Mouse (Mus musculus) hindbrain, embryonic 14.5 days (tissue): ENCODE results near the gene Mcub. TPM values are rescaled to one million over a fixed set of nuclear protein-coding genes. Genes with fewer than 3 reads are reported as not detected.

Experiments
- polyA plus RNA-seq: library from polyadenylated mRNA; unstranded; fragments of >200 nt; fragmentation: Nextera tagmentation; extraction: Ambion mirVana; gene quantifications from 2 replicates; pipeline ENCODE4 v1.2.1, GENCODE M21; 2014

Gene Mcub
- polyA plus RNA-seq, 1 experiment from 2014 or later, result 5.4 TPM

Other genes starting within 250 kb of the Mcub start
- gene Egf, start 214.9 kb downstream of the Mcub start, polyA plus RNA-seq, result 2.2 and 2.9 TPM in 2 replicates
- not detected in 2 replicates for gene Lrit3, start 166.2 kb downstream of the Mcub start, polyA plus RNA-seq
- 0.13 TPM in 1 of 2 replicates, not detected in the other for gene Rrh, start 147.6 kb downstream of the Mcub start, polyA plus RNA-seq
- 18.7 and 20.9 TPM in 2 replicates for gene Gar1, start 138.8 kb downstream of the Mcub start, polyA plus RNA-seq
- 0.56 and 0.97 TPM in 2 replicates for gene Cfi, start 134.3 kb downstream of the Mcub start, polyA plus RNA-seq
- 38.4 and 47.0 TPM in 2 replicates for gene Pla2g12a, start 91.6 kb downstream of the Mcub start, polyA plus RNA-seq
- gene Casp6, start 68.8 kb downstream of the Mcub start, polyA plus RNA-seq, result 25.0 and 25.3 TPM in 2 replicates
- 35.0 and 38.5 TPM in 2 replicates for gene Sec24b, start 91.3 kb upstream of the Mcub start, polyA plus RNA-seq
- 6.3 and 8.1 TPM in 2 replicates for gene Col25a1, start 161.3 kb upstream of the Mcub start, polyA plus RNA-seq